Mouse (Mus musculus) myocyte (in vitro differentiated cells): ENCODE data around the gene Ttc30a1.

ENCODE experiments used
- POLR2A ChIP-seq: IDR thresholded peaks from one replicate; pipeline ENCODE4 v1.6.1; 2011; ENCODE audit warnings: low read depth, mild to moderate bottlenecking, control low read depth, moderate library complexity; ENCODE audit not compliant: insufficient read length
- TCF3 ChIP-seq: IDR thresholded peaks from one replicate; pipeline ENCODE4 v1.6.1; 2011; ENCODE audit warnings: low read depth, control low read depth; ENCODE audit not compliant: insufficient read length

GRCm38 (mm10) chr2:75998692-75999091 lies 16.9 kb upstream of the Ttc30a1 start:
- TF ChIP-seq POLR2A: no peak
- no peak for TF ChIP-seq TCF3
